Mouse (Mus musculus) central nervous system, embryonic 14 days (tissue): ENCODE data around the gene Ptger4. TPM values are rescaled to one million over a fixed set of nuclear protein-coding genes. Genes with fewer than 3 reads are reported as not detected.

Experiments used
- polyA plus RNA-seq: library from polyadenylated mRNA; depleted of rRNA; stranded (reverse); fragments of >200 nt; gene quantifications from 2 replicates; pipeline ENCODE4 v1.2.3, GENCODE M21; 2012; rRNA removed

Gene Ptger4
- polyA plus RNA-seq, result 0.72 and 1.7 TPM in 2 replicates

GRCm38 (mm10) chr15:5243959-5244905 is at the start of gene Ptger4:
Gene Ptger4 (minus strand): TSS chr15:5244187.

GRCm38 (mm10) chr15:5185366-5186292 is 58.4 kb downstream of the Ptger4 start, which contains the start of gene Ttc33:
Gene Ttc33 (plus strand): TSS chr15:5185525.

Other genes with a start within 250 kb of the Ptger4 start
- 0.07 and 0.11 TPM in 2 replicates for gene C7, start 180.4 kb downstream of the Ptger4 start, polyA plus RNA-seq
- 0.47 and 0.83 TPM in 2 replicates for gene Card6, start 135.6 kb downstream of the Ptger4 start, polyA plus RNA-seq
- gene Rpl37, start 127.5 kb downstream of the Ptger4 start, polyA plus RNA-seq, result 1,467 and 1,687 TPM in 2 replicates
- gene Prkaa1, start 100.3 kb downstream of the Ptger4 start, polyA plus RNA-seq, result 11.9 and 12.9 TPM in 2 replicates
- 27.8 and 30.3 TPM in 2 replicates for gene Ttc33, start 58.7 kb downstream of the Ptger4 start, polyA plus RNA-seq